Mouse (Mus musculus): ENCODE data around the gene Yipf1. TPM values are rescaled to one million over a fixed set of nuclear protein-coding genes. Genes with fewer than 3 reads are reported as not detected.

Gene Yipf1
- polyA plus RNA-seq, 1 experiment from 2014 or later = 55.1 TPM

DNA sequence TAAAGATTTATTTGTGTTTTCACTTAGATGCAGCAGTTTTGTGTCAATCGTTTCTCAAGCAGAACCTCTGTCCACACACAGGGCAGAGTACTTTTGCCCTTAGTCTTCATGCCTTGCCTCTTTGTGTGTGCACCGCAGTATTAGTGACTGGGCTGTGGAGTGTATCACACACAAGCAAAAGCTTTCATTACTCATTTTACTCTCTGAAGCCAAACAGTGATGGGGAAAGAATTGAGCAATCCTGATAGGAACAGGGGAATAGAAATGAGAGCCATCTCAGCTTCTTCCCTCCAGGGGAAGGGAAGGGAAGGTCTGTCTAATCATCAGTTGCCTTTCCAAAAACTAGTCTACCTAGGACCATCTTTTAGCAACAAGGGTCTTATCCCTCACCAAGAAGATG, 79.6 kb downstream of the Yipf1 start:
- Histone ChIP-seq H3K9ac (no peak overlapping the region), H3K36me3 (ENCODE audit: insufficient read depth) (peaks cover 94% of the 10 kb centered on the region), H3K4me2 (no peak overlapping the region), H3K4me1 (ENCODE audit: insufficient read depth) (no peaks in the 10 kb centered on the region), H3K4me3 (ENCODE audit: low read depth, low read length) (no peak overlapping the region), H3K9me3 (ENCODE audit: low read depth, low read length) (no peaks in the 10 kb centered on the region), H3K27me3 (ENCODE audit: insufficient read depth, low read length) (no peaks in the 10 kb centered on the region), H3K27ac (ENCODE audit: low read depth) (no peak overlapping the region)
- no peak for TF ChIP-seq CTCF (IDR thresholded peaks at IDR 0.05; ENCODE audit: low read depth)
- WGBS = 92% methylated on average over 2 of the region's 2 CpGs
- no peak for DNase-seq
- no peak for ATAC-seq (ENCODE audit: insufficient read depth)

Other genes starting within 250 kb of the Yipf1 start
- 106 and 115 TPM in 2 replicates for gene Mrpl37, start 247.5 kb upstream of the Yipf1 start, polyA plus RNA-seq (2014; fragmentation: Nextera tagmentation; extraction: Ambion mirVana)
- 5.3 and 6.7 TPM in 2 replicates for gene Cyb5rl, start 247.4 kb upstream of the Yipf1 start, polyA plus RNA-seq (2014; fragmentation: Nextera tagmentation; extraction: Ambion mirVana)
- not detected in 2 replicates for gene Cdcp2, start 217.5 kb upstream of the Yipf1 start, polyA plus RNA-seq (2014; fragmentation: Nextera tagmentation; extraction: Ambion mirVana)
- gene Tmem59, start 136.0 kb upstream of the Yipf1 start, polyA plus RNA-seq (2014; fragmentation: Nextera tagmentation; extraction: Ambion mirVana) = 321 and 337 TPM in 2 replicates
- 17.1 and 28.3 TPM in 2 replicates for gene Tceanc2, start 135.2 kb upstream of the Yipf1 start, polyA plus RNA-seq (2014; fragmentation: Nextera tagmentation; extraction: Ambion mirVana)
- not detected in 2 replicates for gene Ldlrad1, start 105.2 kb upstream of the Yipf1 start, polyA plus RNA-seq (2014; fragmentation: Nextera tagmentation; extraction: Ambion mirVana)
- gene Lrrc42, start 60.8 kb upstream of the Yipf1 start, polyA plus RNA-seq (2014; fragmentation: Nextera tagmentation; extraction: Ambion mirVana) = 69.0 and 75.2 TPM in 2 replicates
- gene Hspb11, start 60.8 kb upstream of the Yipf1 start, polyA plus RNA-seq (2014; fragmentation: Nextera tagmentation; extraction: Ambion mirVana) = 37.6 and 41.4 TPM in 2 replicates
- gene Dio1, start 7.2 kb upstream of the Yipf1 start, polyA plus RNA-seq (2014; fragmentation: Nextera tagmentation; extraction: Ambion mirVana) = not detected in 2 replicates
- 55.2 and 57.5 TPM in 2 replicates for gene Ndc1, start 53.4 kb downstream of the Yipf1 start, polyA plus RNA-seq (2014; fragmentation: Nextera tagmentation; extraction: Ambion mirVana)
- 2.9 and 3.0 TPM in 2 replicates for gene Glis1, start 120.2 kb downstream of the Yipf1 start, polyA plus RNA-seq (2014; fragmentation: Nextera tagmentation; extraction: Ambion mirVana)